Mouse (Mus musculus): ENCODE measurements around the gene Kcnq2.

Kcnq2 gene

GRCm38 (mm10) chr2:181147546-181148317, 12.6 kb upstream of the Kcnq2 start:
- no peak for DNase-seq (ENCODE audit: low spot score)

- DNase-seq (ENCODE audit: low spot score), result no peak
These were observed 12.0 kb upstream of the Kcnq2 start for GRCm38 (mm10) chr2:181146976-181147545.

GRCm38 (mm10) chr2:181144675-181145074, 9.6 kb upstream of the Kcnq2 start:
- DNase-seq (ENCODE audit: low spot score), result no peak

- DNase-seq (ENCODE audit: low spot score), result no peak
These were observed 8.6 kb upstream of the Kcnq2 start for GRCm38 (mm10) chr2:181143509-181144276.

GRCm38 (mm10) chr2:181142703-181143135, 7.6 kb upstream of the Kcnq2 start:
- no peak for DNase-seq (ENCODE audit: low spot score)

GRCm38 (mm10) chr2:181139641-181140193, 4.6 kb upstream of the Kcnq2 start:
- DNase-seq (ENCODE audit: low spot score), result no peak

- peak; percentile 76 for DNase-seq (ENCODE audit: low spot score)
These were observed 1.8 kb upstream of the Kcnq2 start for GRCm38 (mm10) chr2:181136934-181137333.

GRCm38 (mm10) chr2:181135446-181135818, 332 bp upstream of the Kcnq2 start:
- DNase-seq (ENCODE audit: low spot score), result no peak

- no peak for DNase-seq (ENCODE audit: low spot score)
These were observed 1.1 kb downstream of the Kcnq2 start for GRCm38 (mm10) chr2:181133837-181134590.

GRCm38 (mm10) chr2:181130245-181130644, 4.9 kb downstream of the Kcnq2 start:
- no peak for DNase-seq (ENCODE audit: low spot score)

- DNase-seq (ENCODE audit: low spot score), result no peak
These were observed 6.1 kb downstream of the Kcnq2 start for GRCm38 (mm10) chr2:181128963-181129362.

- no peak for DNase-seq (ENCODE audit: low spot score)
These were observed 7.3 kb downstream of the Kcnq2 start for GRCm38 (mm10) chr2:181127786-181128185.

- peak; percentile 61 for DNase-seq (ENCODE audit: low spot score)
These were observed 9.2 kb downstream of the Kcnq2 start for GRCm38 (mm10) chr2:181125726-181126455.

GRCm38 (mm10) chr2:181122642-181123041, 12.5 kb downstream of the Kcnq2 start:
- DNase-seq (ENCODE audit: low spot score), result no peak

- DNase-seq (ENCODE audit: low spot score), result no peak
These were observed 14.1 kb downstream of the Kcnq2 start for GRCm38 (mm10) chr2:181120922-181121449.

- no peak for DNase-seq (ENCODE audit: low spot score)
These were observed 15.1 kb downstream of the Kcnq2 start for GRCm38 (mm10) chr2:181119952-181120351.

- DNase-seq (ENCODE audit: low spot score), result no peak
These were observed 18.7 kb downstream of the Kcnq2 start for GRCm38 (mm10) chr2:181116436-181116835.

- no peak for DNase-seq (ENCODE audit: low spot score)
These were observed 19.7 kb downstream of the Kcnq2 start for GRCm38 (mm10) chr2:181115367-181115766.

- no peak for DNase-seq (ENCODE audit: low spot score)
These were observed 21.2 kb downstream of the Kcnq2 start for GRCm38 (mm10) chr2:181113762-181114361.

- DNase-seq (ENCODE audit: low spot score), result no peak
These were observed 23.4 kb downstream of the Kcnq2 start for GRCm38 (mm10) chr2:181111665-181112064.

GRCm38 (mm10) chr2:181104111-181104510, 31.0 kb downstream of the Kcnq2 start:
- no peak for DNase-seq (ENCODE audit: low spot score)

Data from testis, postnatal 10 days (tissue).